12 mouse cellular contexts compared by ENCODE assay signal in genomic region chr4:32463065-32463464, GRCm38 (mm10).
"Had no signal": no experiment of that assay in that cellular context is flagged by ENCODE, and none has a peak within 500 bp of the region (broad histone marks: within the 10 kb centered on the region; RNA-seq: fewer than 3 reads in every experiment).

No protein-coding gene starts in this region.

- H3K4me3 ChIP-seq: left cerebral cortex, adult 2 months; limb, embryonic 10.5 days; liver, embryonic 12.5 days; neural tube, embryonic 12.5 days; stomach, embryonic 15.5 days had no signal

- H3K27ac ChIP-seq: left cerebral cortex, adult 2 months; limb, embryonic 10.5 days; liver, embryonic 12.5 days; neural tube, embryonic 12.5 days; stomach, embryonic 15.5 days had no signal

- DNase-seq: kidney, adult 8-10 months; kidney, postnatal 25 days; midbrain, embryonic 14.5 days; right cerebral cortex, postnatal 4 days; spleen, adult 18-20 months; thymus, postnatal 36 days had no signal

- H3K4me1 ChIP-seq: limb, embryonic 10.5 days; liver, embryonic 12.5 days; neural tube, embryonic 12.5 days; stomach, embryonic 15.5 days had no signal

- ATAC-seq: intestine, embryonic 16.5 days; liver, embryonic 12.5 days had no signal

- H3K9ac ChIP-seq: liver, embryonic 12.5 days; neural tube, embryonic 12.5 days; stomach, embryonic 15.5 days had no signal

- H3K36me3 ChIP-seq: liver, embryonic 12.5 days; neural tube, embryonic 12.5 days; stomach, embryonic 15.5 days had no signal

- H3K4me2 ChIP-seq: liver, embryonic 12.5 days; neural tube, embryonic 12.5 days; stomach, embryonic 15.5 days had no signal

- H3K27me3 ChIP-seq: liver, embryonic 12.5 days; neural tube, embryonic 12.5 days; stomach, embryonic 15.5 days had no signal

- H3K9me3 ChIP-seq: limb, embryonic 10.5 days; liver, embryonic 12.5 days; stomach, embryonic 15.5 days had no signal
